Mouse (Mus musculus): ENCODE measurements around the gene Sptbn4. TPM values are rescaled to one million over a fixed set of nuclear protein-coding genes. Genes with fewer than 3 reads are reported as not detected.

Gene Sptbn4
- polyA plus RNA-seq, 1 experiment from 2014 or later = 5.6 TPM

GRCm38 (mm10) chr7:27384731-27385130, 62.8 kb downstream of the Sptbn4 start:
- no peaks in the 10 kb centered on the region for H3K4me1 ChIP-seq (ENCODE audit: control insufficient read depth, insufficient read depth, low read length)
- H3K27ac ChIP-seq (ENCODE audit: low read depth, low read length) = no peak overlapping the region
- H3K27me3 ChIP-seq (ENCODE audit: control insufficient read depth, insufficient read depth, low read length) = no peaks in the 10 kb centered on the region
- H3K9me3 ChIP-seq (ENCODE audit: control insufficient read depth, low read length) = no peaks in the 10 kb centered on the region
- 32% methylated on average over 4 of the region's 4 CpGs for WGBS
- H3K36me3 ChIP-seq (ENCODE audit: control insufficient read depth, insufficient read depth, low read length) = no peaks in the 10 kb centered on the region
- H3K9ac ChIP-seq (replicated peaks; ENCODE audit: low read depth, low read length) = no peak overlapping the region
- H3K4me2 ChIP-seq (ENCODE audit: low read depth, low read length) = no peak overlapping the region
- ATAC-seq (ENCODE audit: low read depth) = no peak
- no peak overlapping the region for H3K4me3 ChIP-seq (ENCODE audit: low read depth, low read length)

GRCm38 (mm10) chr7:27384134-27384533, 63.4 kb downstream of the Sptbn4 start:
- no peaks in the 10 kb centered on the region for H3K36me3 ChIP-seq (ENCODE audit: control insufficient read depth, insufficient read depth, low read length)
- H3K9ac ChIP-seq (replicated peaks; ENCODE audit: low read depth, low read length) = no peak overlapping the region
- no peak overlapping the region for H3K4me3 ChIP-seq (ENCODE audit: low read depth, low read length)
- no peak overlapping the region for H3K4me2 ChIP-seq (ENCODE audit: low read depth, low read length)
- H3K9me3 ChIP-seq (ENCODE audit: control insufficient read depth, low read length) = no peaks in the 10 kb centered on the region
- no peaks in the 10 kb centered on the region; the same call in 1 of the 2 replicates for H3K27me3 ChIP-seq (ENCODE audit: control insufficient read depth, insufficient read depth, low read length)
- 60% methylated on average over 5 of the region's 5 CpGs for WGBS
- no peak overlapping the region for H3K27ac ChIP-seq (ENCODE audit: low read depth, low read length)
- H3K4me1 ChIP-seq (ENCODE audit: control insufficient read depth, insufficient read depth, low read length) = no peaks in the 10 kb centered on the region
- ATAC-seq (ENCODE audit: low read depth) = no peak

- 87% methylated on average over 1 of the region's 1 CpGs for WGBS
- ATAC-seq (ENCODE audit: low read depth) = no peak
Observed at GRCm38 (mm10) chr7:27383233-27383632, 64.3 kb downstream of the Sptbn4 start.

GRCm38 (mm10) chr7:27381560-27381959, 65.9 kb downstream of the Sptbn4 start:
- Histone ChIP-seq H3K27ac (ENCODE audit: low read depth, low read length) (no peak overlapping the region), H3K36me3 (ENCODE audit: control insufficient read depth, insufficient read depth, low read length) (no peaks in the 10 kb centered on the region), H3K4me2 (ENCODE audit: low read depth, low read length) (no peak overlapping the region), H3K9me3 (ENCODE audit: control insufficient read depth, low read length) (no peaks in the 10 kb centered on the region), H3K27me3 (ENCODE audit: control insufficient read depth, insufficient read depth, low read length) (peaks cover 7% of the 10 kb centered on the region), H3K9ac (replicated peaks; ENCODE audit: low read depth, low read length) (no peak overlapping the region), H3K4me1 (ENCODE audit: control insufficient read depth, insufficient read depth, low read length) (no peaks in the 10 kb centered on the region), H3K4me3 (ENCODE audit: low read depth, low read length) (no peak overlapping the region)
- 67% methylated on average over 4 of the region's 4 CpGs for WGBS
- no peak for ATAC-seq (ENCODE audit: low read depth)

More at GRCm38 (mm10) chr7:27383233-27383632, 64.3 kb downstream of the Sptbn4 start:
- Histone ChIP-seq H3K27me3 (ENCODE audit: control insufficient read depth, insufficient read depth, low read length) (no peaks in the 10 kb centered on the region; the same call in 1 of the 2 replicates), H3K9ac (replicated peaks; ENCODE audit: low read depth, low read length) (no peak overlapping the region), H3K36me3 (ENCODE audit: control insufficient read depth, insufficient read depth, low read length) (no peaks in the 10 kb centered on the region), H3K4me1 (ENCODE audit: control insufficient read depth, insufficient read depth, low read length) (no peaks in the 10 kb centered on the region), H3K27ac (ENCODE audit: low read depth, low read length) (no peak overlapping the region), H3K4me2 (ENCODE audit: low read depth, low read length) (no peak overlapping the region), H3K4me3 (ENCODE audit: low read depth, low read length) (no peak overlapping the region), H3K9me3 (ENCODE audit: control insufficient read depth, low read length) (no peaks in the 10 kb centered on the region)

- Histone ChIP-seq H3K27me3 (ENCODE audit: control insufficient read depth, insufficient read depth, low read length) (peaks cover 10% of the 10 kb centered on the region), H3K4me2 (ENCODE audit: low read depth, low read length) (no peak overlapping the region), H3K4me1 (ENCODE audit: control insufficient read depth, insufficient read depth, low read length) (no peaks in the 10 kb centered on the region), H3K36me3 (ENCODE audit: control insufficient read depth, insufficient read depth, low read length) (no peaks in the 10 kb centered on the region), H3K27ac (ENCODE audit: low read depth, low read length) (no peak overlapping the region), H3K4me3 (ENCODE audit: low read depth, low read length) (no peak overlapping the region), H3K9ac (replicated peaks; ENCODE audit: low read depth, low read length) (no peak overlapping the region), H3K9me3 (ENCODE audit: control insufficient read depth, low read length) (no peaks in the 10 kb centered on the region)
- ATAC-seq (ENCODE audit: low read depth) = no peak
- WGBS = 44% methylated on average over 1 of the region's 1 CpGs
Observed at GRCm38 (mm10) chr7:27381009-27381408, 66.5 kb downstream of the Sptbn4 start.

GRCm38 (mm10) chr7:27379836-27380235, 67.7 kb downstream of the Sptbn4 start:
- H3K27ac ChIP-seq (ENCODE audit: low read depth, low read length) = no peak overlapping the region
- WGBS = 76% methylated on average over 6 of the region's 6 CpGs
- no peaks in the 10 kb centered on the region for H3K36me3 ChIP-seq (ENCODE audit: control insufficient read depth, insufficient read depth, low read length)
- peaks cover 16% of the 10 kb centered on the region for H3K27me3 ChIP-seq (ENCODE audit: control insufficient read depth, insufficient read depth, low read length)
- no peak overlapping the region for H3K4me3 ChIP-seq (ENCODE audit: low read depth, low read length)
- H3K9ac ChIP-seq (replicated peaks; ENCODE audit: low read depth, low read length) = no peak overlapping the region
- H3K4me2 ChIP-seq (ENCODE audit: low read depth, low read length) = no peak overlapping the region
- no peaks in the 10 kb centered on the region for H3K9me3 ChIP-seq (ENCODE audit: control insufficient read depth, low read length)
- no peak for ATAC-seq (ENCODE audit: low read depth)
- H3K4me1 ChIP-seq (ENCODE audit: control insufficient read depth, insufficient read depth, low read length) = no peaks in the 10 kb centered on the region

- no peak overlapping the region for H3K4me2 ChIP-seq (ENCODE audit: low read depth, low read length)
- no peak overlapping the region for H3K27ac ChIP-seq (ENCODE audit: low read depth, low read length)
- H3K27me3 ChIP-seq (ENCODE audit: control insufficient read depth, insufficient read depth, low read length) = peaks cover 29% of the 10 kb centered on the region
- no peak overlapping the region for H3K9ac ChIP-seq (replicated peaks; ENCODE audit: low read depth, low read length)
- ATAC-seq (ENCODE audit: low read depth) = no peak
- WGBS = 29% methylated on average over 4 of the region's 4 CpGs
- no peaks in the 10 kb centered on the region for H3K4me1 ChIP-seq (ENCODE audit: control insufficient read depth, insufficient read depth, low read length)
- H3K9me3 ChIP-seq (ENCODE audit: control insufficient read depth, low read length) = no peaks in the 10 kb centered on the region
- no peaks in the 10 kb centered on the region for H3K36me3 ChIP-seq (ENCODE audit: control insufficient read depth, insufficient read depth, low read length)
- H3K4me3 ChIP-seq (ENCODE audit: low read depth, low read length) = no peak overlapping the region
Observed at GRCm38 (mm10) chr7:27378431-27378830, 69.1 kb downstream of the Sptbn4 start.

GRCm38 (mm10) chr7:27375274-27375673, 72.2 kb downstream of the Sptbn4 start:
- H3K36me3 ChIP-seq (ENCODE audit: control insufficient read depth, insufficient read depth, low read length) = no peaks in the 10 kb centered on the region
- no peak overlapping the region for H3K4me3 ChIP-seq (ENCODE audit: low read depth, low read length)
- H3K4me2 ChIP-seq (ENCODE audit: low read depth, low read length) = no peak overlapping the region
- H3K27me3 ChIP-seq (ENCODE audit: control insufficient read depth, insufficient read depth, low read length) = peaks cover 58% of the 10 kb centered on the region
- no peaks in the 10 kb centered on the region for H3K9me3 ChIP-seq (ENCODE audit: control insufficient read depth, low read length)
- no peak overlapping the region for H3K9ac ChIP-seq (replicated peaks; ENCODE audit: low read depth, low read length)
- no peaks in the 10 kb centered on the region for H3K4me1 ChIP-seq (ENCODE audit: control insufficient read depth, insufficient read depth, low read length)
- no peak overlapping the region for H3K27ac ChIP-seq (ENCODE audit: low read depth, low read length)
- ATAC-seq (ENCODE audit: low read depth) = no peak
- WGBS = 3% methylated on average over 22 of the region's 22 CpGs

- no peak overlapping the region for H3K4me2 ChIP-seq (ENCODE audit: low read depth, low read length)
- ATAC-seq (ENCODE audit: low read depth) = no peak
- WGBS = 7% methylated on average over 44 of the region's 44 CpGs
- H3K36me3 ChIP-seq (ENCODE audit: control insufficient read depth, insufficient read depth, low read length) = no peaks in the 10 kb centered on the region
- no peaks in the 10 kb centered on the region for H3K4me1 ChIP-seq (ENCODE audit: control insufficient read depth, insufficient read depth, low read length)
- peaks cover 84% of the 10 kb centered on the region for H3K27me3 ChIP-seq (ENCODE audit: control insufficient read depth, insufficient read depth, low read length)
- H3K4me3 ChIP-seq (ENCODE audit: low read depth, low read length) = no peak overlapping the region
- H3K9me3 ChIP-seq (ENCODE audit: control insufficient read depth, low read length) = no peaks in the 10 kb centered on the region
- H3K9ac ChIP-seq (replicated peaks; ENCODE audit: low read depth, low read length) = no peak overlapping the region
- H3K27ac ChIP-seq (ENCODE audit: low read depth, low read length) = no peak overlapping the region
Observed at GRCm38 (mm10) chr7:27371715-27372462, 75.6 kb downstream of the Sptbn4 start.

Data from neural tube, embryonic 14.5 days (tissue).